Mouse (Mus musculus) megakaryocyte, embryonic 14.5 days (primary cell): ENCODE measurements around the gene Rpl10.

ENCODE experiments used
- FLI1 ChIP-seq: IDR thresholded peaks from 2 replicates; pipeline ENCODE4 v1.6.1; 2012; ENCODE audit warnings: low read length, inconsistent platforms, mixed read lengths
- GATA1 ChIP-seq: IDR thresholded peaks from 3 replicates; pipeline ENCODE4 v1.6.1; 2012; ENCODE audit warnings: mixed read lengths, low read length, inconsistent platforms, borderline replicate concordance

- TF ChIP-seq FLI1 (no peak), GATA1 (no peak)
Measured at GRCm38 (mm10) chrX:74230038-74230437, 40.6 kb upstream of the Rpl10 start.
